Mouse (Mus musculus) spleen, postnatal 36 days (tissue): ENCODE data around the gene Pramel4.
"Not testable (repeated sequence)": the region's sequence is repeated elsewhere in the genome, so short reads cannot be mapped to it uniquely, and the experiment has no call there.

Experiments used
- DNase-seq, 2 experiments: peaks; one replicate each; pipeline ENCODE4 v3.0.0; 2022; ENCODE audit warnings: low spot score in 2 of 2, mixed read lengths in 1 of 2

Gene Pramel4

DNA sequence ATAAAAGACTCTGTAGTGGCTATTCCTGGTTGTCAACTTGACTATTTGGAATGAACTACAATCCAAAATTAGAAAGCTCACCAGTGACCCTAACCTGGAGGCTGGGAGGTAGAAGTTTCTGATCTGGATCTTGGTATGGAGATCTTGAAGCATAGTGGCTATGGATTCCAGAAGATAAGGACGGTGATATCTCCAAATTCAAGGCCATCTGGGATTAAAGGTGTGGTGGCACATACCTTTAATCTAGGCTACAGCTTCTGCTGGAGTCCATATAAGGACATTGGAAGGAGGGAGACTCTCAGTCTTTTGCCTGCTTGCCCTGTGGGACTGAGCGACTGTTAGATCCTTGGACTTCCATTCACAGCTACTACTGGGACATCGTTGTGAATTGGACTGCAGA is at the start of gene Pramel4:
Pramel4 (plus strand) TSS at position 301 of the 400 bp plus-strand sequence.
- DNase-seq: not testable (repeated sequence)

DNA sequence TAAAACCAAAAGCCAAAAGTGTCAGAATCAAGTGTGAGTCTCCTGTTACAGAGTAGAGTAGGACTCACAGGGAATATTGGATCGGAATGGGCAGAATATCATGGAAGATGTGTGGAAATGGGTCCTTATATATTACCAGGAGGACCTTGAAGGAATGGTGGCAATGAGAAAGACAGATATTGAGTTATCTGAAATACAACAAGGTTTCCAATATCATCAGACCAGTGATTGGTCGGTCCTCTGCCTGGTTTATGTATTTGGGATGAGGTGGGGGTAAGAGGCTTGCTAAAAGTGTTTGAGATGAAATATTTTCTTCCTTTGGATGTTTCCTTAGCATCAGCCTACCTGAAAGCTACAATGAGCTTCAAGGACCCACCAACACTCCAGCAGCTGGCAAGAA is 47.2 kb downstream of the Pramel4 start, which contains the start of gene Gm13102:
Gm13102 (plus strand) TSS at position 301 of the 400 bp plus-strand sequence.
- DNase-seq: not testable (repeated sequence)
